Mouse (Mus musculus) natural killer cell, adult 2 months (primary cell): Measurements from ENCODE around the gene Zfp382.
"Not testable (repeated sequence)": the region's sequence is repeated elsewhere in the genome, so short reads cannot be mapped to it uniquely, and the experiment has no call there.

Source experiments
- DNase-seq, 2 experiments: peaks; one replicate each; pipeline ENCODE4 v3.0.0; 2022; ENCODE audit warnings: low spot score in 2 of 2

Zfp382 gene

DNA sequence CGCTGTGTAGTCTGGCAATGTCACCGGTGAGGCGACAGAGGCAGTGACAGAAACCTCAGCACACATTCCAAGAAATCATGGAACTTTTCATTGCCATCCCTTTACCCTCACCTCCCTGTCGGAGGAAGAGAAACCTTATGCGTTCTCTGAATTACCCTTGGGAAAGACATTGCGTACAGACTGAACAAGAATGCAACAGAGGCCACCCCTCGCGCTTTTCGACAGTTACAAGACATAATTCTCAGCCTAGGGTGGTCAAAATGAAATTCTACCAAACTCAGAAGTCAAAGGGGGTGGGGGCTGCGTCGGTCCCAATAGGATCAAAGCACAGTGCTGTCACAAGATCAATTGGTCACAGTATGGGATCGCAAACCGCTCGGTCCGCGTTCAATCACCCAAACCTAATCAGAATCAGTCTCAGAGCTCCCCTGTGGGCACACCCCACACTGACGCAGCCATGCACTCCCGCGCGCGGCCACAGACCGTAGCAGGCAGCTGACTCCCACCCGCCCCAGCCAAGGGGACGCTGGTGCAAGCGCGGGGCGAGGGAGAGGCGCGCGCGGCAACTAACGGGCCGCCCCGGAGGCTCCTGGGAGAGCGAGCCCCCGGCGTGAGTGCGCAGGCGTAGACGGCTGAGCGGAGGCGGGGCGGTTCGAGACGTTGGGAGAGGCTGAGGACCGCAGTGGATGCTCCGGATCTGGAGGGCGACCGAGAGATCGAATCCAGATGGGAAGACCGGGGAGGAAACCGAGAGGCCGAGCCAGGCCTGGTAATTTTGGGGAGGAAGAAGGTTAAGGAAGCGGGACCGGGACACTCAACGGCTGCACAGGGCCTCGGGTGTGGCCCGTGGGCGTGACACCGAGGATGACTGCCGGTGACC, at the start of gene Zfp382:
Zfp382 (plus strand) TSS at position 635 of the 880 bp plus-strand sequence.
- DNase-seq: peak; percentile 74 to 88

- DNase-seq: peak; percentile 68 to 79
These were observed 49.4 kb upstream of the Zfp382 start, which contains the start of gene Zfp82 for GRCm38 (mm10) chr7:30072146-30073028. TSS of gene Zfp82 (minus strand) at chr7:30072900.

- no peak for DNase-seq
These were observed 35.2 kb upstream of the Zfp382 start for GRCm38 (mm10) chr7:30086524-30086923.

- DNase-seq: no peak
These were observed 32.3 kb upstream of the Zfp382 start for GRCm38 (mm10) chr7:30089405-30089804.

GRCm38 (mm10) chr7:30090092-30090969, 31.4 kb upstream of the Zfp382 start, which contains the start of the genes Gm26920 and Zfp566:
TSS of gene Gm26920 (minus strand) at chr7:30090410.
TSS of gene Zfp566 (minus strand) at chr7:30090527.
- DNase-seq: peak; percentile 94

GRCm38 (mm10) chr7:30090970-30091585, 30.7 kb upstream of the Zfp382 start:
- DNase-seq: peak; percentile 11 to 18

DNA sequence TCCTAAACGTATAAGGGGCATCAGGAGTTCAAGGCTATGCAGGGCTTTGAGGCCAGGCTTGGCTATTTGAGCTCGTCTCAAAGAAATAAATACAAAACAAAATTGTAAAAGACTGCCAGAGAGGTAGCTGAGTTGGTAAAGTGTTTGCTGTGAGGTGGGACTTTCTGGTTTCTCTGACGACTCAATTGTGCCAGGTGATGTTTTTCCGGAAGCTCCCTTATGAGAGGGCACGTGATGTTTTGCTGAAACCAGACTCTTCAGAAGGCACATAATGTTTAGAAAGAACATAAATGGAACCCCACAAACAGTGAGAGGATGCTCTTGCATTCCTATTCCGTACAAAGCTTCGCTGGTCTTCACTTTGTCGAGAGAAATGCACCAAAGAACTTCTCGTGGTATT, 29.1 kb upstream of the Zfp382 start:
- DNase-seq: no peak

- DNase-seq: no peak
These were observed 27.8 kb upstream of the Zfp382 start for GRCm38 (mm10) chr7:30093918-30094415.

GRCm38 (mm10) chr7:30094646-30095429, 26.9 kb upstream of the Zfp382 start, which contains the start of gene Zfp260:
TSS of gene Zfp260 (plus strand) at chr7:30094777.
- DNase-seq: peak; percentile 75 to 80

- DNase-seq: no peak
These were observed 26.1 kb upstream of the Zfp382 start for GRCm38 (mm10) chr7:30095551-30096125.

DNA sequence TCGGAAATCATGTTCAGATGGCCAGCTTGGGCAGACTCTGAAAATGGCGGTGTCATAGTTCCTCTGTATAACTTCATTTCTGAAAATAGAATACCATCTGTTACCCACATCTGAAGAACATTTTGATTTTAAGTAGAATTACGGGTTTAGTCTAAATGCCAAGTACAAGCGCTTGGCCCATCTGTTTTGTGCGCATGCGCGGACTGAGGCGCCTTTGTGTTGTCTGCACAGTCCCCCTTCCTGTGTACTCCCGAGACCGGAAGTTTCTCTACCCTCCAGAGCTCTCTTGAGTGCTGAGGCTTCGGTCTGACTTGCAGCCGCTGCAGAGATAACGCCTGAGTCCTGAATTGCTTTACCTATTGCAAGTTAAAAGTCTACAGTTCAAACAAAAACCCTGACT, 22.4 kb upstream of the Zfp382 start:
- DNase-seq: peak; percentile 68 to 70

GRCm38 (mm10) chr7:30116076-30116475, 5.7 kb upstream of the Zfp382 start:
- DNase-seq: no peak

DNA sequence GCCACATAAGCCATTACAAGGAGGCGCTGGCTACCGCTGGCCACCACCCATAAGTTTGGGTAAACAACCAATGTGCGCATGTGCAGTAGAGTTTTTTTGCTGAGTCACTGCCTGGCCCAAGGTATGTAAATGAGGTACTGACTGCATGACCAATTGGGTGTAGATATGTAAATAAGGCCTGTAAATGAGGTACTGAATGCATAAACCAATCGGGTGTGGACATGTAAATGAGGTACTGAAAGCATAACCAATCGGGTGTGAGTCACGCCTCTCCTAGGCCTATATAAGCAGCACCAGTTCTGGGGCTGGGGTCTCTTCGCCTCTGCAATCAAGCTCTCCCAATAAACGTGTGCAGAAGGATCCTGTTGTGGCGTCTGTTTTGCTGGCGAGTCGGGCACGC, 3.8 kb upstream of the Zfp382 start:
- not testable (repeated sequence) for DNase-seq

- no peak for DNase-seq
These were observed 417 bp downstream of the Zfp382 start for GRCm38 (mm10) chr7:30122188-30122530.

GRCm38 (mm10) chr7:30129900-30130299, 8.2 kb downstream of the Zfp382 start:
- no peak for DNase-seq

GRCm38 (mm10) chr7:30132396-30132795, 10.7 kb downstream of the Zfp382 start:
- no peak for DNase-seq

GRCm38 (mm10) chr7:30136826-30137225, 15.1 kb downstream of the Zfp382 start:
- no peak for DNase-seq

DNA sequence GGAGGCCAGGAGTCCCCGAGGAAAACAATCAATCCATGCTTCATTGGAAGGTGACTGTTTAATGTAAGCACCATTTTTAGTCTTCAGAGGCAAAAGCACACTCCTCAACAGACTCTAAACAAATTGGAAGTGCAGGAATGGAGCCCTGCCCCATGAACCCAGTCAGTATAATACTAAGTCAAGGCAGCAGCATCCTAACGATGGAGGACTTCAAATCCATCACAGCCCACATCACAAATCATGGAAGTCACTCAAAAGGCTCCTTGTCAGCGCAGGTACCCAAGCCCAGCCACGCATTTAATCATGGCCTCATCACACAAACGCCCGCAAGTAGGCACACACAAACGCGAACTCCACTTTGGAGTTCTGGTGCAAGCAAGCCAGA, 21.4 kb downstream of the Zfp382 start:
- no peak for DNase-seq

- peak in 1 of 2 experiments; percentile 3 for DNase-seq
These were observed 21.9 kb downstream of the Zfp382 start for GRCm38 (mm10) chr7:30143555-30144209.
